Mouse (Mus musculus): ENCODE results near the gene Vsir.

- TF ChIP-seq CTCF (IDR thresholded peaks at IDR 0.05; ENCODE audit: control insufficient read depth, insufficient read depth, low read length) = no peak
- TF ChIP-seq POLR2A (IDR thresholded peaks at IDR 0.05; ENCODE audit: borderline replicate concordance, control insufficient read depth, low read depth, low read length) = no peak
These were observed 7.3 kb downstream of the Vsir start for GRCm38 (mm10) chr10:60354003-60354325.

All from bone marrow, adult 2 months (tissue).